Mouse (Mus musculus): Measurements from ENCODE around the gene Senp2. TPM values are rescaled to one million over a fixed set of nuclear protein-coding genes. Genes with fewer than 3 reads are reported as not detected.

The Senp2 gene
- total RNA-seq, 2 experiments from 2014 or later, result 34.9 to 39.6 TPM

DNA sequence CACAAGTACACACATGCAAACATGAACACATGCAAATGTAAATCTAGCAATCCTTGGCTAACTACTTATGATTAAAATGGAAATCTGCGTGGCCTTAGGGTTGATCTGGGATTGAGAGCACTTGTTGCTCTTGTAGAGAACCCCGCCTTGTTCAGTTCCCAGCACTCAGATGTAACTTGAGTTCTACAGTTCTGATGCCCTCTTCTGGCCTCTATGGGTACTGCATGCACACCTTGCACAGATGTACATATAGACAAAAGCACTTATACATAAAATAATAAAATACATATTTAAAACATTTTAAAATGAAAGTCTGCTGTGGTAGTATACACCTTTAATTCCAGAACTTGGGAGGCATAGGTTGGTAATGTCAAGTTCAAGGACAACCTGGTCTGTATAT lies 12.8 kb downstream of the Senp2 start:
- DNase-seq, result peak; percentile 11

DNA sequence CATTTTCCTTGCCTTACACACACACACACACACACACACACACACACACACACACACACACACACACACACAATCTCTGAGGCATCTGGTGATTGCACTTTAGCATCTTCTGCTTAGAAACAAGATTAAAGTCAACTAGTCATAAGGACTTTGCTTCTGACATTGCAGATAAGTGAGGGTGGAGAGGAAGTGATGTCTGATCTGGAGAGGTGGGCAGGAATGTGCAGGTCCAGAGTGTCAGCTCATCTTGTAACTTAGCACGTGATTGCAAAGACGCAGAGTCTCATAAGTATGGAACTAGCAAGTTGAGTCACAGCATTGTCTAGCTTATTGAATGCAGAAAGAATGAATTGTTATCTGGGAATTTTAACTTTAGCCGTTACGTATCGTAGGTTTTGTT lies 18.2 kb downstream of the Senp2 start:
- DNase-seq, result no peak

DNA sequence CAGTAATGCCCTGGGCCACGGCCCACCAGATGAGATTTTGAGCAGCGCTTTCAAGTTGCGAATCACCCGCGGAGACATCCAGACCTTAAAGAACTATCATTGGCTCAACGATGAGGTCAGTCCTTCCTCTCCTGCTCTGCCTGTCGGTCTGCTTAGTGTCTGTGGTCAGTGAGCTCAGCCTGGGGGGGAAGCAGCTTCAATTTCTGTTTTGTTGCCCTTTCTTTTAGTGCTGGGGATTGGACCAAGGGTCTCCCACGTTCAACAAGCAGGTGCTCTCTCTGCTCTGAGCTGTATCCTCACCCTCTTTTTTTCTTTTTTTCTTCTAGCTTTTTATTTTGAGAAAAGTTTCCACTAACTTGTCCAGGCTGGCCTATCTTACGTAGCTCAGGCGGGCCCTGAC lies 29.3 kb downstream of the Senp2 start:
- DNase-seq, result no peak

DNA sequence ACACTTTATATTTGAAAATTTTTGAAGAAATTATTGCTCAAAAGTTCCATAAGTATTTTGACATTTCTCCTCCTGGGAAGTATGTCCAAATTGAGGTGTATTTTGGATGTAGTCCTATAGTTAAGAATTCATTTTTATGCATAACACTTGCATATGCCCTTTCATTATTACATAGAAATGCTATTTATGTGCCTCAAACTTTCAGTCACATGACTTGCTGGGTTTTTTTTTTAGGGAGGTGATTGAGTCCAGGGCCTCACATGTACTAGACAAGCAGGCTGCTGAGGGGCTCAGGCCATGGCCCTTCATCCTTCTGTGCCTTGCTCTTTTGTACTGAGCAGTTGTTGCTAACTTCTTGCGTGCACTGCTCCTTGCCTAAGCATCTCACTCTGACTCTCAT lies 30.7 kb downstream of the Senp2 start:
- no peak for DNase-seq

DNA sequence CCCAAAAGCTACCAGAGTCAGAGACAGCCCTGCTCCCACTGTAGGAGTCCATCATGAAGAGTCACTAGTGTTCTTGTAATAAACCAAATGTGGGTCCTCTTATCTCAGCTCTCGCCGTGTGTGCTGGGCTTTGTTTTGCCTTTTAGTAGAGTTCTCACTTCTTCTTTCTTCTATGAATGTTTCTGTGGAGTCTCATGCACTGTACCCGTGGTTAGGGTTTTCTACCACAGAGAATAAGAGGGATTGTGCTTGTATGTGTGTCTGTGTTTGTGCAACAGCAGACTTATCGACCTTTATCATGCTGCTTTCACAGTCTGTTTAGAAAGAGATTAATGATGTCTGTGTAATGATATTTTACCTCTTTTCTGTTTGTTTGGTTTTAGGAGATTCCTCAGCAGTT lies 34.5 kb downstream of the Senp2 start:
- DNase-seq, result no peak

DNA sequence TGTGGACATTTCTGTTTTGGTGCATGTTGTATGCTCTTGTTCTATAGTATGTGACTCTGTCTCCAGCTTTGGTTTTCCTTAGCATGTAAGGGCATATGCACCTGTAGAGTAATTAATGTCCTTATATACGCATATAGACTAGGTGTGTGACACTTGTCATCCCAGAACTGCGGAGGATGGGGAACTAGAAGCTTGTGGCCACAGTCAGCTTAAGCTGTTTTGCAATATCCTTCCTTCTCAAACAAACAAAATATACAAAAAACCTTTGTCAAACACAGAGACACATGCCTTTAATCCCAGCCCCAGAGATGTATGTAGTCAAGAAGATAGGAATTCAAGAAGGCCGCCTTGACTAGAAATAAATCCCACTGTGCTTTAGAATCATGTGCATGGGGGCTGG lies 36.6 kb downstream of the Senp2 start:
- no peak for DNase-seq

DNA sequence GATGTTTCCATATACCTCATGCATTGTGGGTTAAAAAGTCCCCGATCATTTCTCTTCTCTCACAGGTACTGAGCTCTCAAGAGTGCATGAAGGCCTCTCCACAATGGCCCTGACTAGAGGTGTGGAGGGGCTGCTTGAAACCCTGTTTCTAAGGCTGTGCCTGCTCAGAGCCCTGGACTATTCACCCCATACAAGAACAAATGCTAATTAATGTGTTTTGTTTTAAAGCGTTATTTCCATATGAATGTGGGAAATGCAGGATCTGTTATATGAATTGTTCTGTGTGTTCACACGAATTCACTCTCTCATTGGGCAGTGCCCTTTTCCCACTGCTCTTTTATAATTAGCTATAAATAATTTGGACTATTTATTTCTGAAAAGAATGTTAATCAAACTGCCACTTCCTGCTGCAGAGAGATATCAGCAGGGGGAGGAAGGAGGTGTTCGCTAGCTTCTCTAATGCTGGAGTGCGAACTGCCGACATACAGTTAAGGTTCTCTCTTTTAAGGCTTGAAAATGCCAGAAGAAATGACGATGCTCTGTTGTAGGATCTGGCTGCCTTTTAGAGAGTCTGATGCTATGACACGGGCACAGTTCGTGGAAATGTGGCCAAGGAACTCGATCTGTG lies 37.6 kb downstream of the Senp2 start:
- no peak for DNase-seq

DNA sequence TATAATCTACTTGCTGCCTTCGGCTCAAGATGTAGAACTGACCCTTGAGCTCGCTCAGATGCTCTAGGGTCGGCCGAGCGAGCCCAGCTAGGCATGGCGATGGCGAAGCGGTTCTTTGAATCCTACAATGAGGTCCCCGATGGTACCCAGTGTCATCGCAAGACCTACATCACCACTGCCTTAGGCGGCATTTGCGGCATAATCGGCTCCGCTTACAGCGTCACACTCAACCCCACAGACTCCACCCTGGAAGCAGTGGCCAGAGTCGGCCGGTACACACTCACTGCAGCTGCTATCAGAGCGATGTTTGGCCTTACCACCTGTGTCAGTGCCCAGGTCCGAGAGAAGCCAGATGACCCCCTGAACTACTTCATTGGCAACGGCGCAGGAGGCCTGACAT lies 44.1 kb downstream of the Senp2 start:
- DNase-seq, result no peak

DNA sequence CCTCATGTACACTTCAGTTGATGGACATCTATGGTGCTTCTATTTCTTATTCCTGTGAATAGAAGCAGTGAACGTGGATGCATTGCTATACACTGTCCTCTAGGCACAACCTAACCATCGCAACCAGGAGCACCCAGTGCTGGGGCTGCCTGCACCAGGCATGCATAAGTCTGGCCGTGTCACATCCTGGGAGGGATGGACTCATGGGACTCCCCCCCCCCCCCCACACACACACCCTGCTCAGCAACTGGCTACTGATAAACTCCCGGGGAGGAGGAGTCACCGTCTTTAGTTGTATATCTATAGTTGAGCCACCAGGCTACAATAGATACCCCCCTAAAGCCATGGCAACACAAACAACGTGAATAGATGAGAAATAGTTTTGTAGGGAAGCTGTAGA lies 48.2 kb downstream of the Senp2 start:
- no peak for DNase-seq

DNA sequence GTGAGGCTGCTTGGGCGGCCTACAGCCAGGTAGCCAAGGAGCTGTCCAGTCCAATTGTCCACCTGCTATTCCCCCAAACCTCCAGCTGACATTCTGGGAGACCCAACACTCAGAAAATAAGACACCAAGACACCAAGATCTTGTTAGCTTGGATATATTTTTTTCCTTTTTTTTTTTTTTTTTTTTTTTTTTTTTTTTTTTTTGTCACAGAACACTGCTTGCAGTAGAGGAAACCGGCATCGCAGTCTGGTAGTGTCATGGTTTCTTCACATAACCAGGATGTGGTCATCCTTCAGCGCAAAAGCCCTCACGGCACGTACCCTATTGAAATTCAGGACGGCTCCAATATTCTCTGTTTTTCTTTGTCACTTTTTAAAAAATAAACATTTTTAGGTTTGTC lies 49.6 kb downstream of the Senp2 start:
- no peak for DNase-seq

DNA sequence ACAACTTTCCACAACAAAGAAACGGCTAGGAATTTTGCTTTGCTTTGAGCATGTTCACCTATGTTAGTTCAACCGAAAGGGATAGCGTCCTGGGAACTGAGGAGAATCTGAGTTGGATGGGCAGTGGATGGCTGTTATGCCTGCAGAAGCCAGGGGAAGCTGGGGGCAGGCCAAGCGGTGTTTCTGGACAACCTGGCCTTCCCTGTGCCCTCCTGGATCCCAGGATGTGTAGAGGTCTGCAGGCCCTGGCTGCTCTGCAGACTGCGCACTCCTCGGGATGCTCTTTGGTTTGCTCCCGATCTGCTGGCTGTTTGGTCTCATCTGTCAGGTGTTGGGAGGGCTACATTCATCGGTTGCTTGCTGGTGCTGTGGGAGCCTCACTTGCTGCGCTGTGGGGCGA lies 51.1 kb downstream of the Senp2 start:
- no peak for DNase-seq

DNA sequence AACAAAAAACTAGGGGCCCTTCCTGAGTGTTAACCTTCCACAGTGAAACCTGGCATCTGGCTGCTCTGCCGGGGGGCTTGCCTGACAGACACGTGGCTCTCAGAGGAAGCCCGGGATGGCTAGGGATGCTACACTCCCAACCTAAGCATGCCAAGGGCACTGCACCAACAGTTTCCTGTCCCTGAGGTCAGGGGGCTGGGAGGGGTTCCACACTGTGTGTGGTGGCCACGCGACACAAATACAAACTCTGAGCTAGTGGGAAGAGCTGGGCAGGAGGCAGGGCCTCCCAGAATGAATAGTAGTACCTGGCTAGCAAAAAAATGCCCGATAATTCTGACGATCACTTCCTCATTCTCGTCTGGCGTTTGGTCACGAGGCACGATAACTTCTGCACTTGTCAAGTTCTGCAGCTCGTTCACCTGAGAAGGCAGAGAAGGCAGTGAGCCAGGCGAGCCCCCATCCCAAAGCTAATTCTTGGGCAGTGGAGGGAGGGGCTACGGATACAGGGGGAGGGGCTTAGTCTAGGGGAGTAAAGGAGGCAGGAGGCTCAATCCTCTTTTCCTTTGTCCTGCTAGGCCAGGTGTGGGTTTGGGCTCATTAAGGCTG lies 52.4 kb downstream of the Senp2 start:
- DNase-seq, result no peak

DNA sequence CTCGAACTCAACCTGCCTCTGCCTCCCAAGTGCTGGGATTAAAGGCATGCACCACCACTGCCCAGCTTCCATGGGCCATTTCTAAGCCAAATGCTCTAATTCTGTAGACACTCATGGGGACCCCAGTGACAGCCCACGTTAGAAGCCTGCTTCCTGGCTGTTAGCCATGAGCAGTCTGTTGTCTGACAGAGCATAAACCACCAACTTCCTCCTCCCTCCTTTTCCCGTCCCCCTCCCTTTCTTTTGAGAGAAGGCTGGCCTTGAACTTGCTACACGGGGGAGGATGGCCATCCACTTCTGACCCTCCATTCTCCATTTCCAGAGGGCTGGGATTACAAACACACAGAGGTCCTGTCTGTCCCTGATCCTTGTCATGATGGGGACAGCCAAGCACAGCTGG lies 53.0 kb downstream of the Senp2 start:
- DNase-seq, result no peak

DNA sequence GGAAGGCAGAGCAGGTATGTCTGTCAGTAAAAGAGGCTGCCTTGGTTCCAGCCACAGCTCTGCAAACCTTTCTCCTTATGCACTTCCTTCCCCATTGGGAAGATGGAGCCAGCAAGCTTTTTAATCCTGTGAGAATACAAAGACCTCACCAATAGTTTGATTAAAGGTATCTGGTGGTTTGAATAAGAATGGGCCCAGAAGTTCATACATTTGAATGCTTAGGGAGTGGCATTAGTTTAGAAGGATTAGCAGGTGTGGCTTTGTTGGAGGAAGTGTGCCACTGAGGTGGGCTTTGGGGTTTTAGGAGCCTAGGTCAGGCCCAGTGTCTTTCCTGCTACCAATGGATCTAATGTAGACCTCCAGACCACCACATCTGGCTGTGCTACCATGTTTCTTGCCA lies 56.3 kb downstream of the Senp2 start:
- DNase-seq, result no peak

DNA sequence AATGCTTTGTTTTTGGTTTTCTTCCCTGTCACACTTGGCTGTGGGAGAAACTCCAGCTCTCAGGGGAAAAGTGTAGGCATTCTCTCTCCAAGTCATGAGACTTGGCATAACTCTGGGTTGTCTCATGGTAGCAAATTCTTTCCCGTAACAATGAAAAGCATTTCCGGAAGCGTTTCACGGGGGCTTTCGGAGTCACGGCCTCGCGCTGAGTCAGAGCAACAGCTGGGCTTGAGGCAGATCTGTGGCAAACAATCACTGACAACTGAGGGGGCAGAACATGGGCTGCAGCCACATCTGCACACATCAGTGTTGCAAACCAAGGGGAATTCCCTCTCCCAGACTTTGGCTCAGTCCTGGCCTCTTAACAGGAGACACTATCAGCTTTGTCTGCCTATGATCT lies 58.1 kb downstream of the Senp2 start:
- DNase-seq, result peak; percentile 36

DNA sequence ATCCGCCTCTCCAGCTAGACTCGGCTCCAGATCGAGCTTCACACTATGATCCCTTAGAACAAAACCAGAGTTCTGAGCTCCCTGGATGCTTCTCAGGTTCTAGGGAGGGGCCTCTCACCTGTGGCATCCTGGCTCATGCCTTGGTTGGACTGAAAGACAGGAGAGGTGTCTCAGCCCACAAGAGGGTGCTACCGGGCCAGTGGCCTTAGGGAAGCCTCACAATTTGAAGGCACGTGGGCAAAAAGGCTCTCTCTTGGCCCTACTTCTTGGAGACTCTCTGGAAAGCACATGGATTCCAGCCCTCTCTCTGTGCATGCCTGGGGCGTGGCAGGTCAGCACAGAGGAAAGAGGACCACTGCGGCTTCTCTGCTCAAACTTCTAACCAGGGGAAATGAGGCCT lies 62.1 kb downstream of the Senp2 start:
- no peak for DNase-seq

DNA sequence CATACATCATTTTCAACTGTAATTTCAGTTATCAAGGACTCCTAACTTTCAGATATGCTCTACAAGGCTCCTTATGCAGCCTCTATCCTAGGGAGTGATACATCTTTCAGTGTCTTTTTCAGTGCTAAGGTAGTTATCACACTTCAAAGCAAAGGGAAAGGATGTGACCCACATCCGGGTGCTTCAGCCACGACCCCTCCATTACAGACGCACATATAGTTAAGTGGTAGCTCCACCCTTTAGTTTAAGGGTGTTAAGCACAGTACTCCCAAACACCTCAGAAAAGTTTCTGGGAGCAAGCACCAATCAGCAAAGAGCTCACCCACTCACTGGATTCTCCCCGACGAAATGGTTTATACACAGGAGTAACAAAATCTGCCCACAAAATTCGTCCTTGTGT lies 65.8 kb downstream of the Senp2 start:
- DNase-seq, result no peak

DNA sequence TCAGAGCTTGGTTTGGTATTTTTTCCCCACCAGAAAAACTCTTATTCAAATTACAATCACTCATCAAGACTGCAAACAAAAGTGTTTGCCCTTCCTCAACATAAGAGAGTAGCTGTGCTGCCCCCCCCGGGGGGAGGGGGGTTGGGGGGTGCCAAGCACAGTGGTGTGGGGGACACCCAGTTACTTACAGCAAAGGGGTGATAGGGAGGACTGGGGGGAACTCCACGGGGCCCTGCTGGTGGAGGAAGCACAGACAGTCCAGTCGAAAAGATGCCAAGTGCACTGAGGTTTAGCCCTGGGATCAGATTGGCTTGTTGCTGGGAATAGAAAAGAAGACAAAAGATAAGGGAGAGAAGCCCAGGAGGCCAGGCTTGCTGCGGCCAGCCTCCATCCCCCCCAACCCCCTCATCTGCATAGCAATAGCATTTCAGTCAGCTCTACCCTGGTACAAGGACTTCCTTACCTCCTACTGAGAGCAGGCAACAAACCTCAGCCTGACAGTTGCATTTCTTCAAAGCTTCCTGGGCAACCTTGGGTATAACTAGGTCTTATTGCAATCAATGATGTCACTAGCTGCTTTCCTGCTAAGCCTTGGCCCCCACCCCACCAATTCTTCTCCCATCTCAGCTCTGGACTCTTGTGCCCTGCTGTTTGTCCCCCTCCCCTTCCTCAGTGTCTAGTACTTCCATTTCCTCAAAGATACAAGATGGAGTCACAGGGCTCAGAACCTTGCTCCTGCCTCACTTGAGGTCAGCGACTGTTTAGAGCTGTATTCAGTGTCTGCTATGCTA lies 66.7 kb downstream of the Senp2 start:
- DNase-seq, result no peak

DNA sequence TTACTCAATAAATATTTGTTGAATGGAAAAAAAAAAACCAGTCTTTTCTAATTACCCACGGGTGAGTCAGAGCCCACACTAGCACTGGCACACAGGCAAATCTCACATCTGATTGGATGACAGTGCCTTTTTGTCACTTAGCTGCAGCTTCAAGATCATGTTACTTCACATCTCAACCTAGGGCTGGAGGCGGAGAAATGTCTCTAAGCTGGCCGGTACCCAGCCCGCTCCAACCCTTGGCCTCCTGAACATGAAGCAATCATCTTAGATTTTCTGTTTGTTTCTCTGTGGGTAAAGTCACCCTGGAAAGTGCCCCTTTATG lies 67.3 kb downstream of the Senp2 start:
- peak; percentile 53 for DNase-seq

DNA sequence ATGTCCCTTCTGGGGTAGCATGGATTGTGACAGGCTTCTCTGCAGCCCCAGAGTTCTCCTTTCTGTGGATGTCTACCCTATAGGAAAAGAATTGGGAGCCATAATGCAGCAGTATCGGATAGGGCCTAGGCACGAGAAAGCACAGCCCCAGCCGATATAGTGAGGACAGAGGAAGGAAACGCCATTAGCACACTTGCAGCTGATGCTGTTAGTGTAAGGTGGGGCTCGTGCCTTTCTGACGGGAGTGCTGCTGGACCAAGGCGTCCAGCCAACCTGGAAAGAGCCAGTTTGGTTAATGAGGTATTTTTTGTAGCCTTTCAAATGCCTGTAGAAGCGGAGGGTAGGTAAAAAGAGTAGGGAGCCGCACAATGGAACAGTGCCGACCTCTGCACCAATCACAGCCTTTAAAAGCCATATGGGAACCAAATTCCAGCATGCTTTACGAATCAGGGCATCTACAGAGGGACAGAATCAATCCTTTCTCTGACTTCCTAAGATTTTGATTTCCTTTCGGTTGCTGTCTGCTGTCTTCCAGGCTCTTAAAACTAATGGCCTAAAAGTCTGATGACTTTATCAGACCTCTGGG lies 70.9 kb downstream of the Senp2 start:
- DNase-seq, result no peak

DNA sequence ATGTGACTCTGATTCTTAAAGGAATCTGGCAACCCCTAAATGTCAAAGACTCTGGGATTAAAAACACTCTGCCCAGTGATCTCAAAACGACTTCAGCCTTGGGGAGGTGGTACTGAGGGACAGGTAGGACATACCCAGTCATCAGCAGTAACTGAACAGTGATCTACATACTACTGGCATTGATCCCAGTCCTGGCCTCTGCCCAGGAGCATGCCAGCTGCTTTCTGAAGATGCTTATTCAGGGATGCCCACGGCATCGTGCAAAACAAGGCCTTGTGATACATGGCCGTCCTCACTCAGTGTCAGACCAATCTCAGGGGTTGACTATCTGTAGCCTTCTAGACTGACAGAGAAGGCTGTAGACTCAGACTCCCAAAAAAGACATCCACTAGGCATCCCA lies 76.1 kb downstream of the Senp2 start:
- DNase-seq, result no peak

DNA sequence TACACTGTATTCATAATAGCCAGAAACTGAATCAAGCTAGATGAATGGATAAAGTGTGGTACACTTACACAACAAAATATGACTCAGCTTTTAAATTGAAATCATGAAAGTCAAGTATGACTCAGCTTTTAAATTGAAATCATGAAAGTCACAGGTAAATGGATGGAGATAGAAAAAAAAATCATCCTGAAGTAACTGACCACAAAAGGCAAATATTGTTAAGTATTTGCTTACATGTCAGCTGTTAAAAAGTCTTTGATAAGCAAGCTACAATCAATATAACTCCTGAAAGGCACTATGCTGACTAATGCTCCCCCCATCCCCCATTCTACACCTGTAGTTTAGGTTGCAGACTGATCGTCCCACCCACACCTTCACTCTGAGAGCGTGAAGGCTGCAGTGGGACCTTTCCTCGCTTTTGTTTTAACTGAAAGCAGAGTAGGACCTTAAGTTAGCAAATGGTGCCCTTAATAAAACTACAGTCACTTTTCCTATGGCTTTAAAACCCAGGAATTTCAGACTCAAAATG lies 82.0 kb downstream of the Senp2 start:
- DNase-seq, result no peak

DNA sequence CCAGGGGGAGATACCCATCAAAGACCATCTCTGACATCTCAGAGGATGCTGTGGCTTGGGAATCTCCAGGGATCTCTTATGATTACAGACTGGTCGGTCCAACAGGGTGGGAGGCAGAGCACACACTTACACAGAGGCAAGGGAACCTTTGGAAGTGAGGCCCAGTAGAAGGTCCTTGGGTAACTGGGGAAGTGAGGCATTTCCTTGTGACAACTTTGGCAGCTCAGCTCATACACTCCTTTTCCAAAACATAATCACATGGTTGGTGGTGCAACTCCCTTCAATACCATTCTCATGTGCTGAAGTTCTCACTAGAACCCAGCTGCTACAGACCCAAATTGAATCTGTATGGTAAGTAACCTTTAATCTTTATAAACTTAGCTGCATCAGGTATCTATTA lies 86.5 kb downstream of the Senp2 start:
- no peak for DNase-seq

All from adrenal gland, postnatal 10 days (tissue).